Mouse (Mus musculus) hindbrain, embryonic 13.5 days (tissue): ENCODE data around the gene Kctd4. TPM values are rescaled to one million over a fixed set of nuclear protein-coding genes. Genes with fewer than 3 reads are reported as not detected.
"Not testable (repeated sequence)": the region's sequence is repeated elsewhere in the genome, so short reads cannot be mapped to it uniquely, and the experiment has no call there.

Experiments
- ATAC-seq: fragments of 200-750 bp; cut with Nextera tagmentation; 2 replicates; pipeline ENCODE4 v1.8.0; 2017; ENCODE audit warnings: moderate TSS enrichment; ENCODE audit not compliant: low FRiP score
- H3K27ac ChIP-seq: fragments of 300-500 bp; sonication (generic); 2 replicates; pipeline ENCODE4 v1.5.1; 2015; ENCODE audit warnings: inconsistent platforms, mild to moderate bottlenecking, moderate library complexity
- H3K27me3 ChIP-seq: fragments of 300-500 bp; sonication (generic); 2 replicates; pipeline ENCODE4 v1.6.1; 2015; ENCODE audit warnings: mild to moderate bottlenecking, inconsistent platforms
- H3K36me3 ChIP-seq: fragments of 300-500 bp; sonication (generic); 2 replicates; pipeline ENCODE4 v1.6.1; 2015; ENCODE audit warnings: mild to moderate bottlenecking, inconsistent platforms
- H3K4me1 ChIP-seq: fragments of 300-500 bp; sonication (generic); replicated peaks from 2 replicates; pipeline ENCODE4 v1.6.1; 2015; ENCODE audit warnings: inconsistent platforms
- H3K4me2 ChIP-seq: fragments of 300-500 bp; sonication (generic); 2 replicates; pipeline ENCODE4 v1.6.1; 2015; ENCODE audit warnings: inconsistent platforms, mild to moderate bottlenecking, moderate library complexity
- H3K4me3 ChIP-seq: fragments of 300-500 bp; sonication (generic); 2 replicates; pipeline ENCODE4 v1.5.1; 2015; ENCODE audit warnings: mild to moderate bottlenecking, inconsistent platforms
- H3K9ac ChIP-seq: fragments of 300-500 bp; sonication (generic); 2 replicates; pipeline ENCODE4 v1.6.1; 2015; ENCODE audit warnings: mild to moderate bottlenecking, inconsistent platforms
- H3K9me3 ChIP-seq: fragments of 300-500 bp; sonication (generic); 2 replicates; pipeline ENCODE4 v1.6.1; 2016; ENCODE audit warnings: inconsistent platforms
- WGBS: fragments of 180-500 bp; shearing (Covaris S2); methylation state at CpG from one replicate; pipeline ENCODE4 v1.1.7; 2015; 5-methylcytosine and 5-hydroxymethylcytosine counted together
- polyA plus RNA-seq: library from polyadenylated mRNA; unstranded; fragments of >200 nt; fragmentation: Nextera tagmentation; extraction: Ambion mirVana; gene quantifications from 2 replicates; pipeline ENCODE4 v1.2.1, GENCODE M21; 2015

Gene Kctd4
- polyA plus RNA-seq, result 4.0 and 4.1 TPM in 2 replicates

DNA sequence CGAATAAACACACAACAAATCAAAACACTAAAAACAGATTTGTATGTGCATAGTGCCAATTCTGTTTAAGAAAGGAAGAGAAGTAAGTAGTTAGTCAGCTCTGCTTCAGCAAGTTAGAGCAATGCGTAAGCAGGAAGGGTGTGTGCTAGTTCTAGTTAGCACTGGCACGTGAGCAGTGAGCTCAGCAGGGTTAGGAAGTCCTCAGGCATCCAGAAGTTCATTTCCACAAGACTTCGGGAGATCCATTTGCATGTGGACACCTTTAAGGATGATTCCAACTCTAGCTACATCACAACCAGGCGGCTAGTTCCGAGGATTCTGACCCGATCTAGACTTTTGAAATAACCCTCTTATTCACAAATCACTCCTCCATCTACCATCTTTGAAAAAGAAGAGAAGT lies at the start of gene Kctd4:
Gene Kctd4 (plus strand): TSS at position 244 of the 400 bp plus-strand sequence.
- ATAC-seq, result no peak
- H3K9me3 ChIP-seq, result no peaks in the 10 kb centered on the region
- no peaks in the 10 kb centered on the region for H3K27me3 ChIP-seq
- H3K4me1 ChIP-seq, result no peaks in the 10 kb centered on the region
- H3K4me2 ChIP-seq, result no peak within 1 kb of the TSS
- no peak within 1 kb of the TSS for H3K9ac ChIP-seq
- H3K4me3 ChIP-seq, result no peak within 1 kb of the TSS
- no peaks in the 10 kb centered on the region for H3K36me3 ChIP-seq
- H3K27ac ChIP-seq, result no peak within 1 kb of the TSS
- WGBS, result 91% methylated on average over 7 of the region's 7 CpGs

DNA sequence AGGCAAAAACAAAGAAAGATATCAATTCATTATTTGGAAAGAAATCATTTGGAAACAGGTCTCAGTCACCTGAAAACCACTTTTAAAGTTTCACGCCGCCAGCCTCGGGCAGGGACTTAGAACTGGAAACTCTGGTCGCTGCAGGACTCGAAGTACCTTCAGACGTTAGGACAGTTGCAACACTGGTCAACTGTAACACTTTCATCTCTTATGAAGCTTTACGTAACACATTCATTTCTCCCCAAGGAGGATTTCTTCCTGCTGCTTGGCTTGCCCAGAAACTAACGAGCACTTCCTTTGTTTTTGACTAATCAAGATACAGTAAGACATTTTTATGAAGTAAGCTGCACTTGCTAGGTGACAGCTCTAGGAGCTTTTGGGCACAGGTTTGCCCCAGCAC lies 47.9 kb upstream of the Kctd4 start:
- H3K4me3 ChIP-seq, result no peak overlapping the region
- peaks cover 20% of the 10 kb centered on the region for H3K36me3 ChIP-seq
- H3K9me3 ChIP-seq, result no peaks in the 10 kb centered on the region
- peaks cover 4% of the 10 kb centered on the region; the same call in 1 of the 2 replicates for H3K4me1 ChIP-seq
- no peak overlapping the region for H3K9ac ChIP-seq
- 93% methylated on average over 8 of the region's 8 CpGs for WGBS
- no peaks in the 10 kb centered on the region for H3K27me3 ChIP-seq
- ATAC-seq, result no peak
- H3K4me2 ChIP-seq, result no peak overlapping the region
- no peak overlapping the region for H3K27ac ChIP-seq

DNA sequence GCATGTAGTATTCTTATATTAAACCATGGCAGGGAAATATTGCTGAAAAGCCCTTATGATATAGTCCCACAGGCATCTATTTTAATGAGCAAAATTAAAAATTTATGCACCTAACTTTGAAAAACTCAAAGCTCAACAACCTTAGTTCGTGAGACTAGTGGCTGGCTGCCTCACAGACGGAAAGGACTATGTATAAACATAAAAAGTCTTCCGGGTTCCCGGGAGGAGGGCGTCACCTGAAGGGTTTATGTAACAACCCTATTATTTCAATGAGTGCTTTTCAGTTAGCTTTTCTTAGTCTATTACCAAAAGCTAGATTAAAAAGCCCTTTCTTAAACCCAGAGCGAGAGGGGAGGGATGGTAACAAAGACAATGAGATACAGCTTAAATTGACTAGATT lies 42.8 kb upstream of the Kctd4 start:
- H3K9ac ChIP-seq, result no peak overlapping the region
- no peak for ATAC-seq
- H3K4me3 ChIP-seq, result no peak overlapping the region
- no peak overlapping the region for H3K27ac ChIP-seq
- H3K9me3 ChIP-seq, result no peaks in the 10 kb centered on the region
- no peaks in the 10 kb centered on the region; the same call in 1 of the 2 replicates for H3K4me1 ChIP-seq
- WGBS, result 85% methylated on average over 6 of the region's 6 CpGs
- H3K27me3 ChIP-seq, result no peaks in the 10 kb centered on the region
- H3K4me2 ChIP-seq, result no peak overlapping the region
- H3K36me3 ChIP-seq, result peaks cover 3% of the 10 kb centered on the region; the same call in 1 of the 2 replicates

DNA sequence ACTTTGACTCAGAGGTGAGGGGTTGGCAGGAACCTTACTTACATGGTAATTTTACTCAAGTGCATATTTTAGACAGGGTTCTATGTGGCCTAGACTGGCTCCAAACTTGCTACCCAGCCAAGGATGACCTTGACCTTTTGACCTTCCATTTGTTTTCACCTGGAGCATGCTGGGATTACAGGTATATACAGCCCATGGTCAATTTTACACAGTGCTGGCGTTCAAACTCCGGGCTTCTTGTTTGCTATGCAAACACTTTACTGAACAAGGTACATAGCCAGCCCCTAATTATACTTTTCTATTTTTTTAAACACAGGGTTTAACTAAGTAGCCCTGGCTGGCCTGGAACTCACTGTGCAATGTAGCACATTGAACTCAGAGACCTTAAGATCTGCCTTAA lies 42.1 kb upstream of the Kctd4 start:
- WGBS, result 95% methylated on average over 2 of the region's 2 CpGs
- peaks cover 3% of the 10 kb centered on the region; the same call in 1 of the 2 replicates for H3K36me3 ChIP-seq
- no peaks in the 10 kb centered on the region; the same call in 1 of the 2 replicates for H3K4me1 ChIP-seq
- no peak overlapping the region for H3K4me2 ChIP-seq
- no peak overlapping the region for H3K4me3 ChIP-seq
- H3K27me3 ChIP-seq, result no peaks in the 10 kb centered on the region
- no peak overlapping the region for H3K27ac ChIP-seq
- H3K9me3 ChIP-seq, result no peaks in the 10 kb centered on the region
- no peak overlapping the region for H3K9ac ChIP-seq
- no peak for ATAC-seq

DNA sequence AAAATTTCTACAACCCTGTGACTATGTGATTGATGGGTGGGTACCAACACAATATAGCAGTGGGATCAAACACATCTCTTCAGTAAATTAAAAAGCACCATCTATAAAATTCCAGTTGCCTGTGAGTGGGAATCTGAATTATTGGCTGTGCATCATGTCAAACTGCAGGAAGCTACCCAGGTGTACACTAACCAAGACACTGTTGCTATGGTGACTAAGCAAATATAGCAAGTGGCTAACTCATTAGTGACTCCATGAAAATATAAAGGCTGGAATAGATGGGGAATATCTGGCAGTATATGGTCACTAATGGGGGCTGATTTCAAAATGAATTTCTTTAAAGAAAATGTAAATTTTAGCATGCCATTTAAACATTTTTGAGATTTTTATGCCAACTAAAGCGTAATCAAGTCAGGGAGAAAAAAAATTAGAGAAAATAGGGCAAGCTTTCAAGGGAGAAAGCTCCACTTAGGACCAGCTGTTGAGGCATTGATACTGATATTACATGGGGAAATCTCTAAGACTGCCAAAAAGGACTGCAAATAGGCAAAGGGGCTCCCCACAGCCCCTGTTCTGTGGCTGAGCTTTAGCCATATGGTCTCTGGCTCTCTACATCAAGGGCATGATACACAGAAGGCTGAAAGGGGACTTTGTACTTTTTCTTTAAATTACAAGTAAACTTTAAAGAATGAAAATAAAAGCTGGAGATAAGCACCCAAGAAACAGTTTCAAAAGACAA lies 31.3 kb upstream of the Kctd4 start:
- 92% methylated on average over 1 of the region's 1 CpGs for WGBS
- peak; percentile 63; the same call in 1 of the 2 replicates for ATAC-seq
- Histone ChIP-seq H3K4me1 (peaks cover 3% of the 10 kb centered on the region), H3K4me3 (no peak overlapping the region), H3K4me2 (no peak overlapping the region), H3K36me3 (no peaks in the 10 kb centered on the region), H3K9ac (no peak overlapping the region), H3K9me3 (no peaks in the 10 kb centered on the region), H3K27me3 (no peaks in the 10 kb centered on the region), H3K27ac (peak overlapping the region; percentile 44; the same call in 1 of the 2 replicates)

DNA sequence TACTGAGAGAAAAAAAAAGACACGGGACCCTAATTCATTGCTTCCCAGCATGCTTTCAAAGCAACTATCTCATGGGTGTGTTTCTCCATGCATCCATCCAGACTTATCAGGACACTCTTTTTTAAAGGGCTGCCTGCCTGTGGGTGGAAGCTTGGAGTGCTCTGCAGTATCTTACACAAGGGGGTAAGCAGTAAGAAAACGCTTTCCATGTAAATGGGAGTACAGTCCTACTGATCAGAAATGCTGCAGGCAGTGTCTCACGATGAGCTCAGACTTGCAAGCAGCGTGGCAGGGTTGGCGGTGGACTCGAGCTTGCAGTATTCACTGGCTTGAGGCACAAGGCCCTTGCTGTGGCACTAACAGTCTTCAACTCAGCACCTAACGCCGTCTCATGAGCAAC lies 25.1 kb upstream of the Kctd4 start:
- not testable (repeated sequence) for ATAC-seq, H3K36me3 ChIP-seq, H3K9ac ChIP-seq, H3K27ac ChIP-seq, H3K27me3 ChIP-seq, H3K4me3 ChIP-seq, H3K4me2 ChIP-seq, H3K4me1 ChIP-seq, H3K9me3 ChIP-seq
- WGBS, result 94% methylated on average over 8 of the region's 8 CpGs

DNA sequence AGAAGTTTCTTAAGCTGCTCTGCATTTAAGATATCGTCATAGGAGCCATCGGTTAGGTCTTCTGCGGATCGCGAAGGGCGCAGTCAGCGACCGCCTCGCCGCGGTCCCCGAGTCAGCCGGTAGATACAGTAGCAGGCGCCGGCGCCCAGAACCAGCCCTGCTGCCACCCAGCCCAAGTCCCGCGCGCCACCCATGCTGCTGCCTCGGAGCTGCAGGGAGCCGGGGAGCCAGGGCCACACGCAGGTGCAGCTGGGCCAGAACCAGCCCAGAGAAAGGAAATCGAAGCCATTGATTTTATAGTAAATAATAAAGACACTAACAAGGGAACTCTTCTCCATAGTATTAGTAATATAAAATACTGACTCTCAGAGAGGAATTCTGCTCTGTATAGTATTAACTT lies 23.5 kb upstream of the Kctd4 start:
- H3K9me3 ChIP-seq, result no peaks in the 10 kb centered on the region
- H3K27ac ChIP-seq, result no peak overlapping the region
- H3K27me3 ChIP-seq, result no peaks in the 10 kb centered on the region

DNA sequence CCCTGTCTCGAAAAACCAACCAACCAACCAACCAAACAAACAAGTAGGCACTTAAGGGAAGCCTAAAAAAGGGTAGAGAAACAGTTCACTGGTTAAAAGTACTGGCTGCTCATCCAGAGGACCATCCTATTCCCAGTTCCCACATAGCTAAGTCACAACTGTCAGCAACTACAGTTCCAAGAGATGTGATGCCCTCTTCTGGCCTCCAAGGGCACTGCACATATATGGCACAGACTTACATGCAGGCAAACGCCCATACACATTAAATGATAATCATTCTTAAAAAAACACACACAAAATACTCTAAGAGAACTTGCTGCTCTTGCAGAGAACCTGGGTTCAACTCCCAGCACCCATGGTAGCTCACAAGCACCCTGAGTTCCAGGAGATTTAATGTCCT lies 20.4 kb upstream of the Kctd4 start:
- Histone ChIP-seq H3K4me1 (no peaks in the 10 kb centered on the region), H3K27me3 (no peaks in the 10 kb centered on the region), H3K4me3 (no peak overlapping the region), H3K9me3 (no peaks in the 10 kb centered on the region), H3K4me2 (no peak overlapping the region), H3K27ac (no peak overlapping the region), H3K36me3 (no peaks in the 10 kb centered on the region), H3K9ac (no peak overlapping the region)
- 96% methylated on average over 2 of the region's 2 CpGs for WGBS
- ATAC-seq, result no peak

More for the DNA sequence above, 23.5 kb upstream of the Kctd4 start:
- H3K36me3 ChIP-seq, result no peaks in the 10 kb centered on the region
- no peak overlapping the region for H3K9ac ChIP-seq
- no peak for ATAC-seq
- no peak overlapping the region for H3K4me3 ChIP-seq
- no peak overlapping the region for H3K4me2 ChIP-seq
- WGBS, result 95% methylated on average over 23 of the region's 23 CpGs
- no peaks in the 10 kb centered on the region for H3K4me1 ChIP-seq

DNA sequence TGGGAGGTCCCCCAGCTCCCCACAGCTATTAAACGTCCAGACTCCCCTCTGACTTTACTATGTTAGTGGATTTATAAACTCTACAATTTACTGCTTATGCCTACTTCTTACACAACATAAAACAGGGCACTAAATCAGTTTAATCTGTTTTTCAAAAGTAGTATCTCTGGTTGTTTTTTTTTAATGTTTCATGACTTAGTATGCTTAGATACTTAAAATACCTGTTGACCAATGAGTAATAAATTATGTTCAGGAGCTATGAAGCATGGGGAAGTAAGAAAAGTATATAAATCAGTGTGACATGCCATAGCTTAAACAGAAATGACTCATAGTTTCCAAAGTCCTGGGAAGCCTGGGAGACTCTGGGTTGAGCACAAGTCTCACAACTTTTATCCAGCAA lies 17.1 kb upstream of the Kctd4 start:
- no peak overlapping the region for H3K27ac ChIP-seq

DNA sequence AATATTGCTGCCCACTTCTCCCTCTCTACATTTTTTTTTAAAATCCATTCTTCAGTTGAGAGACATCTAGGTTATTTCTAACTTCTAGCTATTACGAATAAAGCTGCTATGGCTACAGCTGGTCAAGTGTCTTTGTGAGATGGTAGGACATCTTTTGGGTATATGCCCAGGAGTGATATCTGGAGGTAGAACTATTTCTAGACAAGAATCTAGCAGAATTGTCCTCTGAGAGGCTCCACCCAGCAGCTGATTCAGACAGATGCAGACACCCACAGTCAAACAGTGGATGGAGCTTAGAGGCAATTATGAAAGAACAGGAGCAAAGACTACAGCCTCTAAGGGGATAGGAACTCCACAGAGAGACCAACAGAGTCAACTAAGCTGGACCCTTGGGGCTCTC lies 13.3 kb upstream of the Kctd4 start:
- no peaks in the 10 kb centered on the region for H3K36me3 ChIP-seq
- no peak overlapping the region for H3K4me3 ChIP-seq
- no peaks in the 10 kb centered on the region for H3K4me1 ChIP-seq
- no peak overlapping the region for H3K9ac ChIP-seq
- no peak for ATAC-seq
- WGBS, result 98% methylated on average over 1 of the region's 1 CpGs
- no peak overlapping the region for H3K4me2 ChIP-seq
- H3K27ac ChIP-seq, result no peak overlapping the region
- no peaks in the 10 kb centered on the region for H3K27me3 ChIP-seq
- H3K9me3 ChIP-seq, result no peaks in the 10 kb centered on the region

More for the DNA sequence above, 17.1 kb upstream of the Kctd4 start:
- H3K9me3 ChIP-seq, result no peaks in the 10 kb centered on the region
- H3K4me1 ChIP-seq, result no peaks in the 10 kb centered on the region
- H3K9ac ChIP-seq, result no peak overlapping the region
- no peak for ATAC-seq
- WGBS, result 87% methylated on average over 1 of the region's 1 CpGs
- no peaks in the 10 kb centered on the region for H3K27me3 ChIP-seq
- H3K4me3 ChIP-seq, result no peak overlapping the region
- no peaks in the 10 kb centered on the region for H3K36me3 ChIP-seq
- H3K4me2 ChIP-seq, result no peak overlapping the region

DNA sequence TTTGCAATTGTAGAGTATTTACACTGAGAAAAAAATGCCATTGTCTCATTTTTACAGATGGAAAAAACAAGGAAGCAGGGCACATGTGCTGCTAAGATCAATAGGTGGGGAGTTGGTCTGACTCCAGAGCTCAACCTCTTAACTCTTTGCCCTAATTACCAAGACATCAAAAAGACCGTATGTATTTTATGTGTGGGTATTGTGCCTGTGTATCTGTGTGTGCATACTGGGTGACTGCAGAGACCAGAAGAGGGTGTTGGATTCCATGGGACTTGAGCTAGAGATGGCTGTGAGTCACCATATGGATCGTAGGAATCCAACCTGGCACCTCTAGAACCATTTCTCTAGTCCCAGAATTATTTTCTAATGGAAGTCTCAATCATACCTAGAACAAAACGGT lies 12.4 kb upstream of the Kctd4 start:
- ATAC-seq, result no peak
- Histone ChIP-seq H3K9ac (no peak overlapping the region), H3K36me3 (no peaks in the 10 kb centered on the region), H3K4me2 (no peak overlapping the region), H3K27me3 (no peaks in the 10 kb centered on the region), H3K9me3 (no peaks in the 10 kb centered on the region), H3K4me1 (no peaks in the 10 kb centered on the region), H3K27ac (no peak overlapping the region), H3K4me3 (no peak overlapping the region)
- 87% methylated on average over 3 of the region's 3 CpGs for WGBS

DNA sequence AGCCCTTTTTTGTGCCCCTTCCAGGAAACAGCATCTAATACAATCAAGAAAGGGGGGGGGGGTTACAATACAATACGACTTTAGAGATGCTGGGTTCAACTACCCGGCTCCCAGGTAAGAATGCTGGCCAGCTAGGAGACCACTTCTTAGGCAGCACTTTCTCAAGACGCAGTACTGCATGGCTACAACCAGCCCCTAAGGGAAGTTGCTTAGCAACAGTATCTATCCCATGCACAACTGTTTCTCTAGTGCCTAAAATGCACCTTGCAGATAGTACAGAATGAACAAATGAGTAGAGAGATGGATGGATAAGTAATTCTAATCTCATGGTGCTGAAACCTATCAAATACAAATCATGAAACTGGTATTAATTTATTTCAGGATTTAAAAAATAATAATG lies 7.1 kb upstream of the Kctd4 start:
- no peak for ATAC-seq
- Histone ChIP-seq H3K4me2 (no peak overlapping the region), H3K9me3 (no peaks in the 10 kb centered on the region), H3K4me1 (peaks cover 6% of the 10 kb centered on the region; the same call in 1 of the 2 replicates), H3K36me3 (no peaks in the 10 kb centered on the region), H3K27me3 (no peaks in the 10 kb centered on the region), H3K4me3 (no peak overlapping the region), H3K9ac (no peak overlapping the region), H3K27ac (no peak overlapping the region)
- WGBS, result 47% methylated on average over 3 of the region's 3 CpGs

DNA sequence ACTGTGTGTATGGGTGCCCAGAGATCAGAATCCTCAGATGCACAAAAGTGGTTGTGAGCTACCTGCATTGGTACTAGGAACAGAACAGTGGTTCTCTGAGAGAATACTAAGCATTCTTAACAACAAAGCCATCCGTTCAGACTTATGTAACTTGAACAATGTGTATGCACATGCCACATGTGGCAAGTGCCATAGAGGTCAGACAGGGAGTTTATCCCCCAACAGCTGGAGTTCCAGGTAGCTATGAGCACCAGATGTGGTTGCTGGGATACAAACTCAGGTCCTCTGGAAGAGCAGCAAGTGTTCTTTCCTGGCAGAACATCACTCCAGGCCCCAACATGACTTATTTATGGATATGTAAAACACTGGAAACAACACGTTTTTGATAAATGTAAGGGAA lies 1.8 kb upstream of the Kctd4 start:
- no peak for ATAC-seq
- no peak overlapping the region for H3K27ac ChIP-seq
- no peak overlapping the region for H3K4me2 ChIP-seq
- H3K27me3 ChIP-seq, result no peaks in the 10 kb centered on the region
- no peaks in the 10 kb centered on the region for H3K9me3 ChIP-seq
- no peaks in the 10 kb centered on the region for H3K36me3 ChIP-seq
- WGBS, result 56% methylated on average over 2 of the region's 2 CpGs
- H3K4me3 ChIP-seq, result no peak overlapping the region
- H3K9ac ChIP-seq, result no peak overlapping the region
- no peaks in the 10 kb centered on the region for H3K4me1 ChIP-seq
